ENCODE assay signal across 16 mouse cellular contexts in genomic region chr12:111680661-111681060, GRCm38 (mm10). TPM values are rescaled to one million over a fixed set of nuclear protein-coding genes. Genes with fewer than 3 reads are reported as not detected.
DNase-seq lines count a peak whose midpoint lies in the region; ATAC-seq and TF ChIP-seq lines count a peak whose summit lies in the region.
"Had no signal": no experiment of that assay in that cellular context is flagged by ENCODE, and none has a peak within 500 bp of the region (broad histone marks: within the 10 kb centered on the region; RNA-seq: fewer than 3 reads in every experiment).

No protein-coding gene starts in this region.

- 89% methylated on average over 13 of the region's 13 CpGs for WGBS in lung, embryonic 15.5 days
- WGBS in intestine, embryonic 15.5 days, result 92% methylated on average over 13 of the region's 13 CpGs
- WGBS in stomach, postnatal 0 days, result 83% methylated on average over 13 of the region's 13 CpGs

- no peak overlapping the region for H3K4me2 ChIP-seq in lung, embryonic 15.5 days
- H3K4me2 ChIP-seq in intestine, embryonic 15.5 days (replicated peaks), result no peak overlapping the region
- H3K4me2 ChIP-seq in stomach, postnatal 0 days (replicated peaks; ENCODE audit: low read depth), result no peak overlapping the region
- H3K4me2 ChIP-seq: hindbrain, embryonic 12.5 days; limb, embryonic 13.5 days; liver, embryonic 15.5 days; midbrain, embryonic 12.5 days had no signal

- no peak for TF ChIP-seq CTCF in stomach, postnatal 0 days (IDR thresholded peaks at IDR 0.05; ENCODE audit: low read depth)

- no peak overlapping the region for H3K4me3 ChIP-seq in lung, embryonic 15.5 days
- H3K4me3 ChIP-seq in intestine, embryonic 15.5 days (replicated peaks), result no peak overlapping the region
- H3K4me3 ChIP-seq in stomach, postnatal 0 days (ENCODE audit: low read depth, low read length), result no peak overlapping the region
- H3K4me3 ChIP-seq: embryonic facial prominence, embryonic 10.5 days; hindbrain, embryonic 12.5 days; limb, embryonic 13.5 days; liver, embryonic 15.5 days; midbrain, embryonic 12.5 days had no signal

- H3K27ac ChIP-seq in lung, embryonic 15.5 days, result peak overlapping the region; percentile 80
- peak overlapping the region; percentile 71 for H3K27ac ChIP-seq in intestine, embryonic 15.5 days
- peak overlapping the region; percentile 97 for H3K27ac ChIP-seq in stomach, postnatal 0 days (replicated peaks)
- H3K27ac ChIP-seq: embryonic facial prominence, embryonic 10.5 days; hindbrain, embryonic 12.5 days; limb, embryonic 13.5 days; liver, embryonic 15.5 days; midbrain, embryonic 12.5 days had no signal

- ATAC-seq in frontal cortex, adult (ENCODE audit: low TSS enrichment), result peak; percentile 39; the same call in 1 of the 2 replicates
- ATAC-seq in lung, embryonic 15.5 days (ENCODE audit: borderline replicate concordance, extremely low read depth, low FRiP score, low TSS enrichment), result no peak
- no peak for ATAC-seq in intestine, embryonic 15.5 days
- ATAC-seq in stomach, postnatal 0 days (ENCODE audit: low FRiP score, low TSS enrichment), result no peak
- ATAC-seq: forebrain, embryonic 14.5 days; inflammation-experienced regulatory T-cells, adult 6 months had no signal

- no peak for DNase-seq in frontal cortex, postnatal 14 days (ENCODE audit: low spot score in 2 of 2)
- DNase-seq in lung, postnatal 25 days (ENCODE audit: low spot score), result no peak
- no peak for DNase-seq in stomach, postnatal 0 days (ENCODE audit: low spot score)
- no peak for DNase-seq in right cerebral cortex, postnatal 14 days
- DNase-seq: heart, adult 18-20 months; thymus, postnatal 36 days had no signal

- peaks cover 31% of the 10 kb centered on the region for H3K4me1 ChIP-seq in lung, embryonic 15.5 days
- peaks cover 49% of the 10 kb centered on the region for H3K4me1 ChIP-seq in intestine, embryonic 15.5 days (replicated peaks)
- H3K4me1 ChIP-seq in stomach, postnatal 0 days (replicated peaks; ENCODE audit: control insufficient read depth, insufficient read depth), result peaks cover 11% of the 10 kb centered on the region

- H3K27me3 ChIP-seq in lung, embryonic 15.5 days, result no peaks in the 10 kb centered on the region
- no peaks in the 10 kb centered on the region for H3K27me3 ChIP-seq in intestine, embryonic 15.5 days (replicated peaks)
- no peaks in the 10 kb centered on the region for H3K27me3 ChIP-seq in stomach, postnatal 0 days (ENCODE audit: control insufficient read depth, insufficient read depth, low read length)
- H3K27me3 ChIP-seq: midbrain, embryonic 12.5 days had no signal

- H3K36me3 ChIP-seq in lung, embryonic 15.5 days, result peaks cover 6% of the 10 kb centered on the region; the same call in 1 of the 2 replicates
- no peaks in the 10 kb centered on the region; the same call in 1 of the 2 replicates for H3K36me3 ChIP-seq in intestine, embryonic 15.5 days
- H3K36me3 ChIP-seq in stomach, postnatal 0 days (ENCODE audit: control insufficient read depth, insufficient read depth, low read length), result peaks cover 3% of the 10 kb centered on the region; the same call in 1 of the 2 replicates

- no peak for TF ChIP-seq EP300 in stomach, postnatal 0 days (optimal IDR thresholded peaks at IDR 0.05)

- H3K9me3 ChIP-seq in lung, embryonic 15.5 days, result no peaks in the 10 kb centered on the region
- H3K9me3 ChIP-seq in intestine, embryonic 15.5 days, result no peaks in the 10 kb centered on the region
- H3K9me3 ChIP-seq in stomach, postnatal 0 days (ENCODE audit: control insufficient read depth, low read length), result no peaks in the 10 kb centered on the region
- H3K9me3 ChIP-seq: embryonic facial prominence, embryonic 10.5 days; hindbrain, embryonic 12.5 days; limb, embryonic 13.5 days; liver, embryonic 15.5 days; midbrain, embryonic 12.5 days had no signal

- no peak overlapping the region for H3K9ac ChIP-seq in lung, embryonic 15.5 days
- H3K9ac ChIP-seq in intestine, embryonic 15.5 days, result no peak overlapping the region
- peak overlapping the region; percentile 13; the same call in 1 of the 2 replicates for H3K9ac ChIP-seq in stomach, postnatal 0 days (ENCODE audit: low read length)
- H3K9ac ChIP-seq: limb, embryonic 13.5 days; liver, embryonic 15.5 days; midbrain, embryonic 12.5 days had no signal

RNA-seq across cellular contexts. Expression of gene Trmt61a, which starts 2.8 kb away (rescaled TPM):
- polyA plus RNA-seq in lung, embryonic 15.5 days (2015; fragmentation: Nextera tagmentation; extraction: Ambion mirVana), result 11.1 and 13.7 TPM in 2 replicates
- 12.6 and 16.4 TPM in 2 replicates for polyA plus RNA-seq in intestine, embryonic 15.5 days (2015; fragmentation: Nextera tagmentation; extraction: Ambion mirVana)
- polyA plus RNA-seq in stomach, postnatal 0 days (2015; fragmentation: Nextera tagmentation; extraction: Ambion mirVana), result 7.4 and 8.5 TPM in 2 replicates

RNA-seq across cellular contexts. Expression of gene Ckb, which starts 8.5 kb away (rescaled TPM):
- 252 and 268 TPM in 2 replicates for polyA plus RNA-seq in lung, embryonic 15.5 days (2015; fragmentation: Nextera tagmentation; extraction: Ambion mirVana)
- 765 and 774 TPM in 2 replicates for polyA plus RNA-seq in intestine, embryonic 15.5 days (2015; fragmentation: Nextera tagmentation; extraction: Ambion mirVana)
- 532 and 573 TPM in 2 replicates for polyA plus RNA-seq in stomach, postnatal 0 days (2015; fragmentation: Nextera tagmentation; extraction: Ambion mirVana)

RNA-seq across cellular contexts. Expression of gene Bag5, which starts 32.4 kb away (rescaled TPM):
- polyA plus RNA-seq in lung, embryonic 15.5 days (2015; fragmentation: Nextera tagmentation; extraction: Ambion mirVana), result 49.4 and 52.2 TPM in 2 replicates
- polyA plus RNA-seq in intestine, embryonic 15.5 days (2015; fragmentation: Nextera tagmentation; extraction: Ambion mirVana), result 46.7 and 48.7 TPM in 2 replicates
- polyA plus RNA-seq in stomach, postnatal 0 days (2015; fragmentation: Nextera tagmentation; extraction: Ambion mirVana), result 34.9 and 36.9 TPM in 2 replicates

RNA-seq across cellular contexts. Expression of gene Apopt1, which starts 32.4 kb away (rescaled TPM):
- 43.7 and 47.9 TPM in 2 replicates for polyA plus RNA-seq in lung, embryonic 15.5 days (2015; fragmentation: Nextera tagmentation; extraction: Ambion mirVana)
- polyA plus RNA-seq in intestine, embryonic 15.5 days (2015; fragmentation: Nextera tagmentation; extraction: Ambion mirVana), result 50.1 and 51.8 TPM in 2 replicates
- polyA plus RNA-seq in stomach, postnatal 0 days (2015; fragmentation: Nextera tagmentation; extraction: Ambion mirVana), result 41.8 and 42.8 TPM in 2 replicates
